Mouse (Mus musculus): ENCODE measurements at regions not wholly inside any gene's neighbourhood (a gene's known extent, or its start where the extent isn't known, plus 50 kb on each side); places are given as distances from the start of the nearest gene placed in this dataset.

GRCm38 (mm10) chr2:128379554-128379953 is 211.5 kb upstream of the Spdye4c start:
- ATAC-seq, result no peak
- H3K27me3 ChIP-seq, result no peaks in the 10 kb centered on the region
- H3K4me1 ChIP-seq, result peaks cover 9% of the 10 kb centered on the region; the same call in 1 of the 2 replicates
- no peak overlapping the region for H3K27ac ChIP-seq
- no peak overlapping the region for H3K9ac ChIP-seq
- 49% methylated on average over 8 of the region's 8 CpGs for WGBS
- no peaks in the 10 kb centered on the region for H3K9me3 ChIP-seq (replicated peaks)
- H3K4me2 ChIP-seq, result no peak overlapping the region
- H3K36me3 ChIP-seq (ENCODE audit: poor library complexity, severe bottlenecking), result no peaks in the 10 kb centered on the region
- H3K4me3 ChIP-seq, result no peak overlapping the region

GRCm38 (mm10) chr2:128380581-128380980 is 210.4 kb upstream of the Spdye4c start:
- no peak for ATAC-seq
- 46% methylated on average over 7 of the region's 7 CpGs for WGBS

DNA sequence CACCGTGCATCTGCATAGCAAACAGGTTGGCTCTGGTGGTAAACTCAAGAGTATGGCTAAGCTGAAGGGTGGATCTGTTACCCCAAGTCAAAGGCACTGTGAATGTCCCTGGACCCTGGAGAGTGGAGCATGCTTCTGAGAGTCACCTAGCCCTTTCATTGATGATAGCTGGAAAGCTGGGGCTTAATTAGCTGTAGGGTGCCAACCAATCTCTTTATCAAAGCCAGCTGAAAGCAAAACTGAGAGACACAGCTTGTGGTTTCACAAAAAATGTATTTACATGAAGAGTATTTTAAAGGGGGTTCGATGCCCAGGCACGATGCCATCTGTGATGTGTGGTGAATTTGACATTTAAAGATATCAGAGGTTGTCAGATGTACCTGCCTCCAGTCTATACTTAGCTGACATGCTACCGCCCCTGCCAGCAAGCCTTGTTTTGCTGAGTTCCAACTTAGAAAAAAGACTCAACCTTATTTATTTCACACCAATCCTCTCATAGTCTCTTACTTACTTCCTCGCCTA is 209.3 kb upstream of the Spdye4c start:
- H3K4me3 ChIP-seq, result no peak overlapping the region
- WGBS, result 77% methylated on average over 5 of the region's 5 CpGs
- no peak for ATAC-seq

More at GRCm38 (mm10) chr2:128380581-128380980, 210.4 kb upstream of the Spdye4c start:
- no peak overlapping the region for H3K4me3 ChIP-seq
- H3K27me3 ChIP-seq, result no peaks in the 10 kb centered on the region
- no peak overlapping the region for H3K27ac ChIP-seq
- no peaks in the 10 kb centered on the region for H3K9me3 ChIP-seq (replicated peaks)
- H3K4me2 ChIP-seq, result no peak overlapping the region
- no peaks in the 10 kb centered on the region for H3K36me3 ChIP-seq (ENCODE audit: poor library complexity, severe bottlenecking)
- H3K9ac ChIP-seq, result no peak overlapping the region
- peaks cover 9% of the 10 kb centered on the region; the same call in 1 of the 2 replicates for H3K4me1 ChIP-seq

DNA sequence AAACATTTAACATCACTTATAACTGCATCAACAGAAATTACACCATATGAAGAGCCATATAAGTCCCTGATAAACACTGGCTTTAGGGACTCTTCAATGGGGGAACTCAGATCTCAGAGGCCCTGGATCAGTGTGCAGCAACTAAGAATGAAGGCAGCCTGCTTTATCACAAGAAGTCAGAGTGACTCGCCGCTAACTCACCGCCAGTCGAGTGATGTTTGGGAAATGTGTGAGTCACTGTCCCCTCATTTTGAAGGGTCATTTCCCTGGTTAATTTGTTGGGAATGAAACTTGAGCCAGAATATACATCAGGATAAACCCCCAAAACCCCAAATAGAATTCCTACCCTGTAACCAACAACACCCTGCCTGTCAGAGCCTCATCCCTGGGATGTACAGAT is 208.5 kb upstream of the Spdye4c start:
- H3K27me3 ChIP-seq, result 0 out of 2 replicates have a peak, but pooled peaks cover 4% of the 10 kb centered on the region
- no peak for ATAC-seq
- H3K9me3 ChIP-seq (replicated peaks), result no peaks in the 10 kb centered on the region
- no peak overlapping the region for H3K9ac ChIP-seq
- H3K36me3 ChIP-seq (ENCODE audit: poor library complexity, severe bottlenecking), result no peaks in the 10 kb centered on the region
- no peak overlapping the region for H3K4me3 ChIP-seq
- peaks cover 9% of the 10 kb centered on the region; the same call in 1 of the 2 replicates for H3K4me1 ChIP-seq
- no peak overlapping the region for H3K27ac ChIP-seq
- 83% methylated on average over 4 of the region's 4 CpGs for WGBS
- no peak overlapping the region for H3K4me2 ChIP-seq

More for the DNA sequence above, 209.3 kb upstream of the Spdye4c start:
- Histone ChIP-seq H3K4me2 (no peak overlapping the region), H3K27me3 (0 out of 2 replicates have a peak, but pooled peaks cover 3% of the 10 kb centered on the region), H3K9ac (no peak overlapping the region), H3K36me3 (ENCODE audit: poor library complexity, severe bottlenecking) (no peaks in the 10 kb centered on the region), H3K27ac (no peak overlapping the region), H3K4me1 (peaks cover 9% of the 10 kb centered on the region; the same call in 1 of the 2 replicates), H3K9me3 (replicated peaks) (no peaks in the 10 kb centered on the region)

DNA sequence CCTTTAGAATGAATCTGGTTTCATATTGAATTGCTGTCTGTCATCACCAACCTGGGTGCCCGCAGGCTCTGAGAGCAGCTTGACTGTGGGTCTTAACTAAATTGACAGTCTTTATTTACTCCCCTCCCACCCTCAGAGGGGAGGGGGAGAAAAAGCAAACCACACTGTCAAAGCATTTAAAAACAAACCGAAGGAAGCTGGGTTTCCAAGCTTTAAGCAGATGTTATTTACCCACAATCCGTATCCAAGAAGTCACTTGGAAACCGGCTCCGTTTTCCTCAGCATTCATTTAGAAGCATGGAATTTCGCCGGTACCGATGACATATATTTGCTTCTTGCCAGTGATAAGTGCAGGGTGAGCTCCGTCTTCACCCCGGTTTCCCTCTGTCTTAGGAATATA is 206.4 kb upstream of the Spdye4c start:
- no peak for ATAC-seq
- 84% methylated on average over 10 of the region's 10 CpGs for WGBS
- H3K27ac ChIP-seq, result no peak overlapping the region

GRCm38 (mm10) chr2:128386846-128387621 is 204.0 kb upstream of the Spdye4c start:
- H3K4me3 ChIP-seq, result no peak overlapping the region
- no peak for ATAC-seq
- 0 out of 2 replicates have a peak, but pooled peaks cover 12% of the 10 kb centered on the region for H3K27me3 ChIP-seq
- no peak overlapping the region for H3K4me2 ChIP-seq
- no peak overlapping the region for H3K9ac ChIP-seq
- H3K4me1 ChIP-seq, result peaks cover 10% of the 10 kb centered on the region
- no peak overlapping the region for H3K27ac ChIP-seq
- no peaks in the 10 kb centered on the region for H3K36me3 ChIP-seq (ENCODE audit: poor library complexity, severe bottlenecking)
- WGBS, result 64% methylated on average over 4 of the region's 4 CpGs
- no peaks in the 10 kb centered on the region for H3K9me3 ChIP-seq (replicated peaks)

More for the DNA sequence above, 206.4 kb upstream of the Spdye4c start:
- H3K36me3 ChIP-seq (ENCODE audit: poor library complexity, severe bottlenecking), result no peaks in the 10 kb centered on the region
- H3K9ac ChIP-seq, result no peak overlapping the region
- H3K4me3 ChIP-seq, result no peak overlapping the region
- peaks cover 12% of the 10 kb centered on the region for H3K4me1 ChIP-seq
- 0 out of 2 replicates have a peak, but pooled peaks cover 4% of the 10 kb centered on the region for H3K27me3 ChIP-seq
- H3K4me2 ChIP-seq, result no peak overlapping the region
- no peaks in the 10 kb centered on the region for H3K9me3 ChIP-seq (replicated peaks)

- no peak overlapping the region for H3K9ac ChIP-seq
- ATAC-seq, result no peak
- H3K36me3 ChIP-seq (ENCODE audit: poor library complexity, severe bottlenecking), result no peaks in the 10 kb centered on the region
- peaks cover 14% of the 10 kb centered on the region for H3K4me1 ChIP-seq
- H3K9me3 ChIP-seq (replicated peaks), result no peaks in the 10 kb centered on the region
- 0 out of 2 replicates have a peak, but pooled peaks cover 20% of the 10 kb centered on the region for H3K27me3 ChIP-seq
- 80% methylated on average over 8 of the region's 8 CpGs for WGBS
- no peak overlapping the region for H3K4me2 ChIP-seq
- no peak overlapping the region for H3K27ac ChIP-seq
- no peak overlapping the region for H3K4me3 ChIP-seq
Observed at GRCm38 (mm10) chr2:128387851-128388471, 203.0 kb upstream of the Spdye4c start.

DNA sequence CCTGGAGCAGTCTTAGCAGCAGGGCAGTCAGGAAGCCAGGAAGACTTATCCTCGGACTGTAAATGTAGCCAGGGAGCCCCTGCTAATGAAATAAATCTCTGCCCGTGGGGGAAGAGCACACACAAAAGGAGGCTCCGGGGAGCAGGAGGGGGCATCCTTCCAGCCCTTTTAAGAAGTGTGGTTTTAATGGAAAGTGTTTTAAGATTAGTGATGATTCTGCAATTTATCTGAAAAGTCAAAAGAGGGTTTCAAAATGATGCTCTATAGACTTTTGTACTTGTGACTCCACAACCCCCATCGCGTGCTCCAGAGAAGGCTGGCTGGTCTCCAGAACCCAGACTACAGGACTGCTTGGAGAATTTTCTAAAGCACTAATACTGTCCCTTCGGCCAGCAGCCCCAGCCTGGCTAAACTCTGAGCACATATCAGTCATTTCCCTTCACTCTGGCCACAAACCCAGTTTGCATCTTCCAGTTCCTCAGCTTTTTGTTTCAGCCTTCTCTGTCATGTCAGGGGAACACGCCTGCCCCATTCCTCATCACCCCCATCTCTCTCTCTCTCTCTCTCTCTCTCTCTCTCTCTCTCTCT is 202.0 kb upstream of the Spdye4c start:
- Histone ChIP-seq H3K9ac (no peak overlapping the region), H3K27me3 (0 out of 2 replicates have a peak, but pooled peaks cover 28% of the 10 kb centered on the region), H3K9me3 (replicated peaks) (no peaks in the 10 kb centered on the region), H3K27ac (no peak overlapping the region), H3K36me3 (ENCODE audit: poor library complexity, severe bottlenecking) (no peaks in the 10 kb centered on the region), H3K4me1 (peaks cover 14% of the 10 kb centered on the region), H3K4me2 (no peak overlapping the region), H3K4me3 (no peak overlapping the region)
- ATAC-seq, result no peak
- 13% methylated on average over 7 of the region's 7 CpGs for WGBS

GRCm38 (mm10) chr2:128392344-128392743 is 198.7 kb upstream of the Spdye4c start:
- Histone ChIP-seq H3K36me3 (ENCODE audit: poor library complexity, severe bottlenecking) (no peaks in the 10 kb centered on the region), H3K27ac (no peak overlapping the region), H3K9me3 (replicated peaks) (no peaks in the 10 kb centered on the region), H3K4me2 (no peak overlapping the region), H3K27me3 (peaks cover 38% of the 10 kb centered on the region), H3K4me3 (no peak overlapping the region), H3K9ac (no peak overlapping the region), H3K4me1 (peaks cover 14% of the 10 kb centered on the region)
- 20% methylated on average over 9 of the region's 9 CpGs for WGBS
- no peak for ATAC-seq

DNA sequence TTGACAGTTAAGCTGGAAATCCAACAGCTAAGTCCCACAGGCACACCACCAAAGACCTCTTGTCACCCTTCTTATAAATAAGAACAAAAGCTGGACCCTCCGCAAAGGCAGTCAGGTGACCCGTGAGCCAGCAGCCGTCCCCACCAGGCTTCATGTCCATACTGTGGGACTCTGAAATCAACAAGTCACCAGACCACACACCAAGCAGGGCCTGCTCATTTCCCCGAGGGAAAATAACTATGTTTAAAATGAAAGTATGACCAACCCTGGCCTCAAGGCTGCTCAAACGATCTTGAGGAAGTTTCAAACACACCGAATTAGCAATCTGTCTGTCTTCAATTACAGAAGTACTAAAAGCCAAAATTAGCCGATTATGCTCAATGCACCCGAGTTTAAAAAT is 197.6 kb upstream of the Spdye4c start:
- H3K9me3 ChIP-seq (replicated peaks), result no peaks in the 10 kb centered on the region
- no peak for ATAC-seq
- H3K4me1 ChIP-seq, result peaks cover 14% of the 10 kb centered on the region
- no peak overlapping the region for H3K9ac ChIP-seq
- WGBS, result 30% methylated on average over 8 of the region's 8 CpGs
- no peaks in the 10 kb centered on the region for H3K36me3 ChIP-seq (ENCODE audit: poor library complexity, severe bottlenecking)
- no peak overlapping the region for H3K4me3 ChIP-seq
- no peak overlapping the region for H3K4me2 ChIP-seq
- no peak overlapping the region for H3K27ac ChIP-seq
- peaks cover 38% of the 10 kb centered on the region for H3K27me3 ChIP-seq

- ATAC-seq, result no peak
- H3K4me2 ChIP-seq, result no peak overlapping the region
- H3K27me3 ChIP-seq, result peaks cover 38% of the 10 kb centered on the region
- no peak overlapping the region for H3K27ac ChIP-seq
- 75% methylated on average over 5 of the region's 5 CpGs for WGBS
- H3K36me3 ChIP-seq (ENCODE audit: poor library complexity, severe bottlenecking), result no peaks in the 10 kb centered on the region
- H3K9ac ChIP-seq, result no peak overlapping the region
- no peaks in the 10 kb centered on the region for H3K9me3 ChIP-seq (replicated peaks)
- no peak overlapping the region for H3K4me3 ChIP-seq
- H3K4me1 ChIP-seq, result peaks cover 10% of the 10 kb centered on the region
Observed at GRCm38 (mm10) chr2:128393921-128394320, 197.1 kb upstream of the Spdye4c start.
